Comparison of ENCODE assay signal across 13 mouse cellular contexts in genomic region chr2:160810802-160811201, GRCm38 (mm10).
"Had no signal": no experiment of that assay in that cellular context is flagged by ENCODE, and none has a peak within 500 bp of the region (broad histone marks: within the 10 kb centered on the region; RNA-seq: fewer than 3 reads in every experiment).

No protein-coding gene starts in this region.

- H3K27me3 ChIP-seq: kidney, embryonic 15.5 days; limb, embryonic 13.5 days; liver, embryonic 12.5 days; lung, embryonic 15.5 days; neural tube, embryonic 15.5 days had no signal

- H3K9me3 ChIP-seq: kidney, embryonic 15.5 days; limb, embryonic 13.5 days; liver, embryonic 12.5 days; lung, embryonic 15.5 days; midbrain, embryonic 10.5 days; neural tube, embryonic 15.5 days had no signal

- DNase-seq: left cerebral cortex, postnatal 4 days; midbrain, embryonic 14.5 days; right cerebral cortex, adult 18-20 months; right cerebral cortex, postnatal 25 days; thymus, postnatal 36 days had no signal

- H3K4me1 ChIP-seq: liver, embryonic 12.5 days; midbrain, embryonic 10.5 days; neural tube, embryonic 15.5 days had no signal

- H3K4me2 ChIP-seq: kidney, embryonic 15.5 days; limb, embryonic 13.5 days; liver, embryonic 12.5 days; lung, embryonic 15.5 days; neural tube, embryonic 15.5 days had no signal

- H3K4me3 ChIP-seq: kidney, embryonic 15.5 days; limb, embryonic 13.5 days; liver, embryonic 12.5 days; lung, embryonic 15.5 days; midbrain, embryonic 10.5 days; myocyte; neural tube, embryonic 15.5 days had no signal

- ATAC-seq: intestine, embryonic 16.5 days; liver, embryonic 12.5 days had no signal

- H3K9ac ChIP-seq: kidney, embryonic 15.5 days; limb, embryonic 13.5 days; liver, embryonic 12.5 days; lung, embryonic 15.5 days; neural tube, embryonic 15.5 days had no signal

- H3K27ac ChIP-seq: kidney, embryonic 15.5 days; limb, embryonic 13.5 days; liver, embryonic 12.5 days; lung, embryonic 15.5 days; midbrain, embryonic 10.5 days; neural tube, embryonic 15.5 days had no signal

- H3K36me3 ChIP-seq: liver, embryonic 12.5 days; lung, embryonic 15.5 days had no signal
